Mouse (Mus musculus): ENCODE data around the gene Pfdn2.

DNA sequence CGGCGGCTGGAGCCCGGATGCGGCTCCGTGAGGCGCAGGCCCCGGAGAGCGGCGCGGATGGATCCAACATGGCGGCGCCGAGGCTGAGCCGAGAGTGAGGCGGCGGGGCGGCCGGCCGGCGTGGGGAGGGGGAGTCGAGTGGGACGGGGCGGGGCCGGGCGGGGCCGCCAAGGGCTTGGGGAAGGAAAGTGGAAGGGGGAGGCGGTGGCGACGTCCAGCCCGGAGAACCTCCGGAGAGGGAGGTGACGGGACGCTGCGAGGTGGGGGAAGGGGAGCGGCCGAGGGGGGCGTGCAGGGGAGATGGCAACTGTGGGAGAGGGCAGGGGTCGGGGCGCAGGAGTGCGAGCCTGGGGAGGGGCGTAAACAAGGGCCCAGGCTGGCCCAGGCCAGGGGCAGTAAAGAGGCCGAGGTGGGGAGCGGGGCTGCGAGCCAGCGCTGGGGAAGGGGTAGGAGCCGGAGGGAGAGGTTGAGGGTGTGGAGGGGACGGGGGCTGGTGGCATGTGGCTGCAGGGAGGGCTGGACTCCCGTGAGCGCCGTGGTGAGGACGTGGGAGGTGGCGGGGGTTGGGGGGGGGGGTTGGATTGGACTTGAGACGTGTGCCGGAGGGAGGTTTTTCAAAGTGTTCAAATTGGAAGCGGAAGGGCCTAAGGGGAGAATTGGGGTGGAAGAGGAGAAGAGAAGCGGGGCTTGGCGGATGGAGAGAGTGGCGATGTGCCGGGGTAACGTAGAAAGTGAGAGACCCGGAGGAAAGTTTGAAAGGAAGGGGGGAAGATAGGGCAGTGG is 15.8 kb upstream of the Pfdn2 start:
- TF ChIP-seq POLR2A (IDR thresholded peaks at IDR 0.05; ENCODE audit: control insufficient read depth, low read depth, low read length) (peak; percentile 17; the same call in 1 of the 2 replicates), CTCF (IDR thresholded peaks at IDR 0.05; ENCODE audit: control insufficient read depth, insufficient read depth, insufficient replicate concordance, low read depth, low read length) (no peak)

Measured in testis, adult 2 months (tissue).